Mouse (Mus musculus) cerebellum, adult 18-20 months (tissue): Measurements from ENCODE around the gene Rbm4.

Experiments
- DNase-seq, 2 experiments: peaks; one replicate each; pipeline ENCODE4 v3.0.0; 2021

Gene Rbm4

DNA sequence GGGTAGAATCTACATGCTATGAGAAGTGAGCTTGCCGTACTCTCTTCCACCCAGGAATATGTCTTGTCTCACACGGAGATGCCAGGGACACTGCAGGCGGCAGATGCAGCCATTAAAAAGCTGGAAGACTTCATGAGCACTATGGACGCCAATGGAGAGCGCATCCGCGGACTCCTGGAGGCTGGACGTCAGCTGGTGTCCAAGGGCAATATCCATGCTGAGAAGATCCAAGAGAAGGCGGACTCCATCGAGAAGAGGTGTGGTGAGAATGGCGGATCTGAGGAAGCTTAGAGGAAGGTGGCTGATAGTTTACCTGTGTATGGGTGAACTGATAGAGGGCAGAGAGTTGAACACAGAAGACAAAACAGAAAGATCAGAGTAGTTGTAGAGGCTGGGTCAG lies 54.6 kb downstream of the Rbm4 start:
- DNase-seq, result no peak

DNA sequence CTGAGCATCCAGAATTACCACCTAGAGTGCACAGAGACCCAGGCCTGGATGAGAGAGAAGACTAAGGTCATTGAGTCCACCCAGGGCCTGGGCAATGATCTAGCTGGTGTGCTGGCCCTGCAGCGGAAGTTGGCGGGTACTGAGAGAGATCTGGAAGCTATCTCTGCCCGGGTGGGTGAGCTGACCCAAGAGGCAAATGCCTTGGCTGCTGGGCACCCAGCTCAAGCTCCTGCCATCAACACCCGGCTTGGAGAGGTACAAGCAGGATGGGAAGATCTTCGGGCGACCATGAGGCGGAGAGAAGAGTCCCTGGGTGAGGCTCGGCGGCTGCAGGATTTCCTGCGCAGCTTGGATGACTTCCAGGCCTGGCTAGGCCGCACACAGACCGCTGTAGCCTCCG lies 55.8 kb downstream of the Rbm4 start:
- DNase-seq, result no peak
